Mouse (Mus musculus): Measurements from ENCODE around the gene Fam155a. TPM values are rescaled to one million over a fixed set of nuclear protein-coding genes. Genes with fewer than 3 reads are reported as not detected.

The Fam155a gene
- polyA plus RNA-seq, 1 experiment from 2014 or later = 0.95 TPM

- Histone ChIP-seq H3K9ac (ENCODE audit: low read depth, low read length) (no peak overlapping the region), H3K4me2 (replicated peaks; ENCODE audit: low read depth, low read length) (no peak overlapping the region), H3K36me3 (ENCODE audit: control insufficient read depth, insufficient read depth, low read length) (no peaks in the 10 kb centered on the region), H3K27me3 (ENCODE audit: control insufficient read depth, insufficient read depth, low read length) (no peaks in the 10 kb centered on the region), H3K4me1 (ENCODE audit: control insufficient read depth, insufficient read depth, low read length) (no peaks in the 10 kb centered on the region), H3K4me3 (ENCODE audit: low read length) (no peak overlapping the region), H3K9me3 (ENCODE audit: control insufficient read depth, low read length) (no peaks in the 10 kb centered on the region), H3K27ac (ENCODE audit: low read depth, low read length) (no peak overlapping the region)
- no peak for ATAC-seq (ENCODE audit: low FRiP score, low TSS enrichment)
- 61% methylated on average over 5 of the region's 5 CpGs for WGBS
These were observed 299.7 kb downstream of the Fam155a start for GRCm38 (mm10) chr8:9471290-9471689.

DNA sequence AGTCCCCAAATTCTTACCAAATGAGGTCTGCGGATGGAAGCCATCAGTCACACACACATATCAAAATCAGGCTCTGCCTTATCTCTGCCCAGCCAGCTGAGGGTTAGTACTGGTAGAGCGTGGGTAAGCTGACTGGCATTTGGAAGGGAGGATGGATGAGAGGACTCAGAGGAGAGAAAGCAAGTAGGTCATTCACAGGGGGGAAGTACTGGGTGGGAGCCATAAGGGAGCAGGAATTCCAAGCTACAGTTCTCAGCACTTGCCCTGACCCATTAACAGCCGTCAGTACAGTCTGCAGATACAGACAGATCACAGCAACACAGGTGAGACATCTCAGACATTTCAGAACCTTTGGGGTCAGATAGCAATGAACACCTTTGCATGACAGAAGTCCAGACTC, 300.8 kb downstream of the Fam155a start:
- Histone ChIP-seq H3K4me2 (replicated peaks; ENCODE audit: low read depth, low read length) (no peak overlapping the region), H3K36me3 (ENCODE audit: control insufficient read depth, insufficient read depth, low read length) (no peaks in the 10 kb centered on the region), H3K9me3 (ENCODE audit: control insufficient read depth, low read length) (no peaks in the 10 kb centered on the region), H3K4me3 (ENCODE audit: low read length) (no peak overlapping the region), H3K27me3 (ENCODE audit: control insufficient read depth, insufficient read depth, low read length) (no peaks in the 10 kb centered on the region), H3K9ac (ENCODE audit: low read depth, low read length) (no peak overlapping the region), H3K27ac (ENCODE audit: low read depth, low read length) (no peak overlapping the region), H3K4me1 (ENCODE audit: control insufficient read depth, insufficient read depth, low read length) (no peaks in the 10 kb centered on the region)
- no peak for ATAC-seq (ENCODE audit: low FRiP score, low TSS enrichment)
- WGBS = 78% methylated on average over 3 of the region's 3 CpGs

DNA sequence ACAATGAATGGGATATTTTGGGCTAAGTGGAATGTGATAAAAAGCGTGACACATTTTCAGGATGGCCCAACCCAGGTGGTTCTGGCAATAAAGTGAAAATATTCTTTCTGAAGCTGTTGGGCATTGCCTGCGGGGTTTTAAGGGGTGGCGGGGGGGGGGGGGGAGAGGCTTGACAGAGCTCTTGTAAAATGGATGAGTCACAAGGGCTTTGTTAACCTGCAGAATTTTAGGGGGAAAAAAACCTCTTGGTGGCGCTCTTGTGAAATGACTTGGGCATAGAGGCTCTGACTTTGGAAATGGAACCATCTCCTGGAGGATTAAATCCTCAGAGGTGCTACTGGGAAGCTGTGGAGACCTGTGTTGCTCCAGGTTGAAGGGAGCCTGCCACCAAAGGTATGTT, 309.9 kb downstream of the Fam155a start:
- 77% methylated on average over 3 of the region's 4 CpGs for WGBS
- no peak overlapping the region for H3K4me3 ChIP-seq (ENCODE audit: low read length)
- ATAC-seq (ENCODE audit: low FRiP score, low TSS enrichment) = no peak
- H3K4me1 ChIP-seq (ENCODE audit: control insufficient read depth, insufficient read depth, low read length) = no peaks in the 10 kb centered on the region
- no peaks in the 10 kb centered on the region for H3K36me3 ChIP-seq (ENCODE audit: control insufficient read depth, insufficient read depth, low read length)
- no peak overlapping the region for H3K9ac ChIP-seq (ENCODE audit: low read depth, low read length)
- no peak overlapping the region for H3K27ac ChIP-seq (ENCODE audit: low read depth, low read length)
- no peaks in the 10 kb centered on the region for H3K9me3 ChIP-seq (ENCODE audit: control insufficient read depth, low read length)
- no peaks in the 10 kb centered on the region for H3K27me3 ChIP-seq (ENCODE audit: control insufficient read depth, insufficient read depth, low read length)
- no peak overlapping the region for H3K4me2 ChIP-seq (replicated peaks; ENCODE audit: low read depth, low read length)

DNA sequence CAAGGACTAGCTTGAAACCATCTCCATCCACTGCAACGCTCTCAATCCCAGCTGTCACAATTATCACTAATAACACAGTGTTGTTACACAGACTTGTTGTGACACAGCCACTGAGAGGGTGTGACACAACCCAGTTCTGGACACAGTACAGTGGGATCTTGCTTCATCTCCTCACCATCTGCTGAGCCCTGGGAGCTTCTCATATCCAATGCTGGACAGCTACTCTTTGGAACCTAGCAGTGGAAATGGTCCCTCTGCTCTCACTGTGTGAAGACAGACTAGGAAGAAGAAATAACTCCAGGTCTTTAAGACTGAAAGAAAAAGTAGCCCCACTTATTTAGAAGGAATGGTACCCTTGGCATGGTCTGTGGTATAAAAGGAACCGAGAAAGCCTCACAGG, 310.3 kb downstream of the Fam155a start:
- Histone ChIP-seq H3K4me3 (ENCODE audit: low read length) (no peak overlapping the region), H3K27ac (ENCODE audit: low read depth, low read length) (no peak overlapping the region), H3K9me3 (ENCODE audit: control insufficient read depth, low read length) (no peaks in the 10 kb centered on the region), H3K27me3 (ENCODE audit: control insufficient read depth, insufficient read depth, low read length) (no peaks in the 10 kb centered on the region), H3K4me2 (replicated peaks; ENCODE audit: low read depth, low read length) (no peak overlapping the region), H3K36me3 (ENCODE audit: control insufficient read depth, insufficient read depth, low read length) (no peaks in the 10 kb centered on the region), H3K9ac (ENCODE audit: low read depth, low read length) (no peak overlapping the region), H3K4me1 (ENCODE audit: control insufficient read depth, insufficient read depth, low read length) (no peaks in the 10 kb centered on the region)
- 88% methylated on average over 2 of the region's 2 CpGs for WGBS
- ATAC-seq (ENCODE audit: low FRiP score, low TSS enrichment) = no peak

GRCm38 (mm10) chr8:9458614-9459013, 312.3 kb downstream of the Fam155a start:
- H3K4me2 ChIP-seq (replicated peaks; ENCODE audit: low read depth, low read length) = no peak overlapping the region
- H3K9me3 ChIP-seq (ENCODE audit: control insufficient read depth, low read length) = no peaks in the 10 kb centered on the region
- H3K4me3 ChIP-seq (ENCODE audit: low read length) = no peak overlapping the region
- H3K4me1 ChIP-seq (ENCODE audit: control insufficient read depth, insufficient read depth, low read length) = no peaks in the 10 kb centered on the region
- no peak for ATAC-seq (ENCODE audit: low FRiP score, low TSS enrichment)
- WGBS = 24% methylated on average over 11 of the region's 11 CpGs
- no peaks in the 10 kb centered on the region for H3K27me3 ChIP-seq (ENCODE audit: control insufficient read depth, insufficient read depth, low read length)
- no peak overlapping the region for H3K27ac ChIP-seq (ENCODE audit: low read depth, low read length)
- no peak overlapping the region for H3K9ac ChIP-seq (ENCODE audit: low read depth, low read length)
- no peaks in the 10 kb centered on the region for H3K36me3 ChIP-seq (ENCODE audit: control insufficient read depth, insufficient read depth, low read length)

- H3K36me3 ChIP-seq (ENCODE audit: control insufficient read depth, insufficient read depth, low read length) = no peaks in the 10 kb centered on the region
- ATAC-seq (ENCODE audit: low FRiP score, low TSS enrichment) = no peak
- H3K4me3 ChIP-seq (ENCODE audit: low read length) = no peak overlapping the region
- no peaks in the 10 kb centered on the region for H3K9me3 ChIP-seq (ENCODE audit: control insufficient read depth, low read length)
- no peak overlapping the region for H3K9ac ChIP-seq (ENCODE audit: low read depth, low read length)
- 57% methylated on average over 4 of the region's 4 CpGs for WGBS
- no peak overlapping the region for H3K4me2 ChIP-seq (replicated peaks; ENCODE audit: low read depth, low read length)
- no peaks in the 10 kb centered on the region for H3K4me1 ChIP-seq (ENCODE audit: control insufficient read depth, insufficient read depth, low read length)
- no peaks in the 10 kb centered on the region for H3K27me3 ChIP-seq (ENCODE audit: control insufficient read depth, insufficient read depth, low read length)
- H3K27ac ChIP-seq (ENCODE audit: low read depth, low read length) = no peak overlapping the region
These were observed 315.8 kb downstream of the Fam155a start for GRCm38 (mm10) chr8:9455138-9455537.

GRCm38 (mm10) chr8:9453742-9454141, 317.2 kb downstream of the Fam155a start:
- no peak overlapping the region for H3K9ac ChIP-seq (ENCODE audit: low read depth, low read length)
- WGBS = 82% methylated on average over 5 of the region's 5 CpGs
- H3K9me3 ChIP-seq (ENCODE audit: control insufficient read depth, low read length) = no peaks in the 10 kb centered on the region
- no peak overlapping the region for H3K4me2 ChIP-seq (replicated peaks; ENCODE audit: low read depth, low read length)
- no peaks in the 10 kb centered on the region for H3K36me3 ChIP-seq (ENCODE audit: control insufficient read depth, insufficient read depth, low read length)
- H3K4me1 ChIP-seq (ENCODE audit: control insufficient read depth, insufficient read depth, low read length) = no peaks in the 10 kb centered on the region
- H3K27me3 ChIP-seq (ENCODE audit: control insufficient read depth, insufficient read depth, low read length) = no peaks in the 10 kb centered on the region
- H3K27ac ChIP-seq (ENCODE audit: low read depth, low read length) = no peak overlapping the region
- no peak overlapping the region for H3K4me3 ChIP-seq (ENCODE audit: low read length)
- ATAC-seq (ENCODE audit: low FRiP score, low TSS enrichment) = no peak

GRCm38 (mm10) chr8:9451543-9451942, 319.4 kb downstream of the Fam155a start:
- no peaks in the 10 kb centered on the region for H3K9me3 ChIP-seq (ENCODE audit: control insufficient read depth, low read length)
- no peak overlapping the region for H3K4me2 ChIP-seq (replicated peaks; ENCODE audit: low read depth, low read length)
- H3K27ac ChIP-seq (ENCODE audit: low read depth, low read length) = no peak overlapping the region
- no peaks in the 10 kb centered on the region for H3K4me1 ChIP-seq (ENCODE audit: control insufficient read depth, insufficient read depth, low read length)
- no peak overlapping the region for H3K9ac ChIP-seq (ENCODE audit: low read depth, low read length)
- no peak overlapping the region for H3K4me3 ChIP-seq (ENCODE audit: low read length)
- WGBS = 68% methylated on average over 4 of the region's 4 CpGs
- no peaks in the 10 kb centered on the region for H3K27me3 ChIP-seq (ENCODE audit: control insufficient read depth, insufficient read depth, low read length)
- no peaks in the 10 kb centered on the region for H3K36me3 ChIP-seq (ENCODE audit: control insufficient read depth, insufficient read depth, low read length)
- ATAC-seq (ENCODE audit: low FRiP score, low TSS enrichment) = no peak

DNA sequence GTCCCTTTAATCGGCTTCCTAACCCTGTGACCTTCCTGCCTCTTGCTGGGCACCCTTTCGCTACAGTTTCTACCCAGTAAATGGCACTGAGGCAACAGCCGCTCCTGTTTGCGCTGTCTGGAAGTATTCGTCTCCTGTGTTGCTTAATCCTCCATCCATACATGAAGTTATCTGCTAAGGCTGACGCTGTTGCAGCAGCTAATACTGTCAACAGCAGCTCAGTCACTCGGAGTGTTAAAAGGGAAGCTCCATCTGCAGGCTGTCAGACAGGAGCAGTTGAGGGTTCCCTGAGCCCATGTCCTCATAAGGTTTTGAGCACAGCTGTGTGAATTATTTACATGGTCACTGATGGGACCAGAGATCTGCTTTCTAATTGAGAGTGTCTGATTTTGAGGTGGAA, 322.3 kb downstream of the Fam155a start:
- Histone ChIP-seq H3K4me3 (ENCODE audit: low read length) (no peak overlapping the region), H3K27me3 (ENCODE audit: control insufficient read depth, insufficient read depth, low read length) (no peaks in the 10 kb centered on the region), H3K36me3 (ENCODE audit: control insufficient read depth, insufficient read depth, low read length) (no peaks in the 10 kb centered on the region), H3K27ac (ENCODE audit: low read depth, low read length) (no peak overlapping the region), H3K4me1 (ENCODE audit: control insufficient read depth, insufficient read depth, low read length) (no peaks in the 10 kb centered on the region), H3K9ac (ENCODE audit: low read depth, low read length) (no peak overlapping the region), H3K4me2 (replicated peaks; ENCODE audit: low read depth, low read length) (no peak overlapping the region), H3K9me3 (ENCODE audit: control insufficient read depth, low read length) (no peaks in the 10 kb centered on the region)
- 66% methylated on average over 7 of the region's 7 CpGs for WGBS
- ATAC-seq (ENCODE audit: low FRiP score, low TSS enrichment) = no peak

DNA sequence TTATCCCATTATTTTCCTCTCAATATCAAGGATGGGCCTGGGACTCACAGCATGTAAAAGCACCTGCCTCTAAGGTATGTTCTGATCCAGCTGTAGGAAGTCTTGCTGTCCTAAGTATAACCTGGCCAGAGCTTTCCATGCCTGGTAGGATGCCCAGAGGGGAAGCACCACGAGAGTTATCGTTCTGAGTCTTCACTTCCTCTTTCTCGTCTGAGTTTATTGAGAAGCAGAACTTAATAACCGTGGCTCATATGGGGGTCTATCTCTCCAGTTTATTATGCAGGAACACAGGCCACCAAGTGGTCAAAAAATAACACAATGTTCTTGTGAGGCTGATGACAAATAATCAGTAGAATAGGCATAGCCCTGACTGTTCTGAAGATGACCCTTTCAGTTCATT, 333.1 kb downstream of the Fam155a start:
- no peak overlapping the region for H3K4me3 ChIP-seq (ENCODE audit: low read length)
- WGBS = 87% methylated on average over 4 of the region's 4 CpGs
- no peak for ATAC-seq (ENCODE audit: low FRiP score, low TSS enrichment)

More for the DNA sequence above, 333.1 kb downstream of the Fam155a start:
- H3K4me2 ChIP-seq (replicated peaks; ENCODE audit: low read depth, low read length) = no peak overlapping the region
- H3K27me3 ChIP-seq (ENCODE audit: control insufficient read depth, insufficient read depth, low read length) = no peaks in the 10 kb centered on the region
- H3K9me3 ChIP-seq (ENCODE audit: control insufficient read depth, low read length) = no peaks in the 10 kb centered on the region
- H3K9ac ChIP-seq (ENCODE audit: low read depth, low read length) = no peak overlapping the region
- no peaks in the 10 kb centered on the region for H3K4me1 ChIP-seq (ENCODE audit: control insufficient read depth, insufficient read depth, low read length)
- H3K36me3 ChIP-seq (ENCODE audit: control insufficient read depth, insufficient read depth, low read length) = no peaks in the 10 kb centered on the region
- H3K27ac ChIP-seq (ENCODE audit: low read depth, low read length) = no peak overlapping the region
